Mouse (Mus musculus): ENCODE measurements around the gene Abcc4.

DNA sequence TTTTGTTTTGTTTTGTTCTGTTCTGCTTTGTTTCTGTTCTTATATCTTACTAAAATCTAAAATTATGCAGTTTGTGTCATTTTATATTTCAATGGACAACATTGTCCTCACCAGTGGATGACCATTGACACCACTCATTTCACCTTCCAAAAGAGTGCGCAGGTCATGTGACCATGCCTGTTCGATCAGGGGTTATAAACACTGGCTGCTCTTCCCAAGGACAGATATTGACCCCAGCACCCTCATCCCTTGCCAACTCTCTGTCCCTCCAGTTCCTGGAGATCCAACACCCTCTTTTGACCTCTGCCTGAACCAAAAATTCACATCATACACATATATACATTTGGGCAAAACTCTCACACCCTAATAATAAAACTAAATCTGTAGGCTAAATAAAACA is 8.3 kb upstream of the Abcc4 start:
- TF ChIP-seq CTCF (IDR thresholded peaks at IDR 0.05; ENCODE audit: low read depth, low read length) (no peak), POLR2A (IDR thresholded peaks at IDR 0.05; ENCODE audit: extremely low read depth, insufficient read depth, low read length) (no peak)

Measured in liver, adult 2 months (tissue).